Mouse (Mus musculus): ENCODE measurements around the gene Iqgap2.

GRCm38 (mm10) chr13:95790883-95791282 is 100.8 kb downstream of the Iqgap2 start:
- TF ChIP-seq CTCF (IDR thresholded peaks at IDR 0.05; ENCODE audit: low read depth) (no peak), EP300 (IDR thresholded peaks at IDR 0.05; ENCODE audit: low read depth) (no peak)

Measured in liver, postnatal 0 days (tissue).